Mouse (Mus musculus): ENCODE measurements at regions not wholly inside any gene's neighbourhood (a gene's known extent, or its start where the extent isn't known, plus 50 kb on each side); places are given as distances from the start of the nearest gene placed in this dataset.
"Not testable (repeated sequence)": the region's sequence is repeated elsewhere in the genome, so short reads cannot be mapped to it uniquely, and the experiment has no call there.

DNA sequence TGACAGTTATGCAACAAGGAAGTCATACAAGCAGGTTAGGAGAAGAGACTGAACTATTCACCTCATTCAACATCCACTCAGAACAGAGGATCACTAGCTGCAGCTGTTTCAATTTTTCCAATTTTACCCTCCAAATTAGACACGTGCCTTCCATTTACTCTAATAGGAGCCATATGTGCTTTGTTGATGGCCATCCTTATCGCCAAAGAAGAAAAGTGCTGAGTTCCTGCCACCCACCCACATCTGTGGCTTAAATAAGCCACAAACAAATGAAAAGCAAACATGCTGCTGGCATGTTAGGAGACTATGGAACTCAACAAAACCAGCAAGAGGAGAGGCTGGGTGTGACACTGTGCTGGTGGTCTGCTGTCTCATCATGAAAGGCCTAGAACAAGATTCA, 1786.1 kb downstream of the 9330182O14Rik start:
- DNase-seq (ENCODE audit: low spot score in 2 of 2), result no peak

DNA sequence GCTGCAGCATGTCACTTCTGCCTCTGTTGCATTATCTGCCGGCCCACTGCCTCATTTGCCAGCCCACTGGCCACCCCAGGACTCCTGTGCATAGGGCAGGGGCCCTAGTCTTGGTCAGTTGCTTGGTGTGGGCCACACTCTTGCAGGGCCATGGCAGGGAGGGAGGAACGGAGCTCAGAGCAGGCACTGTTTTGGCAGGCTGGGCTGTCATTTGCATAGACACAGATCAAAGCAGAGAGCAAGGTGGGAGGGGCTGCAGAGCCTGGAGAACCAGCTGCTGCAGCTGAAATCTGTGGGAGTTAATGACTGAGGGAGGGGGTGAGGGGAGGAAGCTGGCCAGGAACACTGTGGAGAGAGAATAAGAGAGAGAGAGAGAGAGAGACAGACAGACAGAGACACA, 1802.5 kb downstream of the 9330182O14Rik start:
- no peak for DNase-seq (ENCODE audit: low spot score in 2 of 2)

DNA sequence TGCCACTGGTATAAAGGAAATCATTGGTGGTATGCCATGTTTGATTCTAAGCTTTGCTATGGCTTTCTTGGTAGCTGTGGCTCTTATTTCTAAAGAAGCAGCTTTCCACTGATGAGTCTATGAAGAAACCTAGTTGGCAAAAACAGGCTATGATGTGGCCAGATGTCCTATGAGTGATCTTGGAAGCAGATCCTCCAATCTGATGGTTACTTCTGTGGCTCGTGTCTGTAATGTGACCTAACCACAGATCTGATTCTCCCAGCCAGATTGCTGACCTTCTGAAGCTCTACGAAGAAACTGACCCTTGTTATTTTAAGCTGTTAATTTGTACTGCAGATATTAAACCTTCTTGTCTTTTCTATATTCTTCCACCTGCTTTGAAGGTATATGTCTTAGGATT, 1811.1 kb downstream of the 9330182O14Rik start:
- DNase-seq (ENCODE audit: low spot score in 2 of 2), result no peak

DNA sequence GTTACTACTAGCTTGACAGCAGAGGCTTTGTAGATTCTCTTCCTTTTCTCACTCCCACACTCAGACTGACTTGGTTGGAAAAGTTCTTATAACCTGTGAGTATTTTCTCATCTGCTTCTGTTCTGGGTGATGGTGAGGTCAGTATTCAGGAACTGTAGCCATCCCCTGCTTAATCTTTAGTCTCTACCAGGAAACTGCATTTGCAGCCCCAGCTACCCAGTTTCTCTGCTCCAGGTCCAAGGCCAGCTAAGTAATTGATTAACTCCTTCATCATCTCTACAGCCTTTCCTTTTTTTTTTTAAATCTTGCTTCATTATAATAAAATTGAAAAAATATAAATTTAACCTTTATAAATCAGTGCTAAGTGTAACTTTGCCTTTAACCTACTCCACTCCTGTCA, 1813.7 kb downstream of the 9330182O14Rik start:
- no peak for DNase-seq (ENCODE audit: low spot score in 2 of 2)

DNA sequence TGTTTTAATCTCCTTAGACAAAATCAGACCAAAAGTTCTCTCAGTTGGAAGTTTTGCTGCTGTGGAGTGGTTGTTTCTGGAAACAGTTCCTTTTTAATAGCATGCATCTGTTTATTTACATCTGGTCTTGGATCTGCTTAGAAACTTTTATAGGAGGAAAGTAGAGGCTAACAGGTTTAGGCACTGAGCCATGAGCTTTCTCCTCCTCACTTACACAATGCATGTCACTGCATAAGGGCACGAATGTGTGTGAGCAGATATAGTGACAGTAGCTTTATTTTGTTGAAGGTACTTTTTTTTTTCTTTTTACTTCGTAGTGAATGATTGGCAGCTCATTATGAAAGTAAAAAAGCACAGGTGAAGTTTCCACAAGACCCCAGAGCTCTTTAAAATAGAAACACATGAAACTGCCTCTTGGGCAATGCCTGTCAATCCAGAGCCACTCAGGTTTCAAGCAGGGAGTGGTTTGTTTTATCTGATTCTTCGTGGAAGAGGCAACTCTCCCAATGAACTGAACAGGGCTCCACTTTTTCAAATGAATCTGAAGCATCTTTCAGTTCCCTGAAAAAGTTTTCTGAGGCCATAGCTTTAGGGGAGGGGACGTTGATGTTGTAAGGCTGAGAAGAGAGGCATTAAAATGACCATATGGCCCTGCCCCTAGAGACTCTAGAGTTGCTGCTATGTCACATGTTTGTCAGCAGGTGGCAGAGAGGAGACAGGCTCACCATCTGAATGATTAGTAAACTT, 1814.4 kb downstream of the 9330182O14Rik start:
- DNase-seq (ENCODE audit: low spot score in 2 of 2), result peak in 1 of 2 experiments; percentile 23

DNA sequence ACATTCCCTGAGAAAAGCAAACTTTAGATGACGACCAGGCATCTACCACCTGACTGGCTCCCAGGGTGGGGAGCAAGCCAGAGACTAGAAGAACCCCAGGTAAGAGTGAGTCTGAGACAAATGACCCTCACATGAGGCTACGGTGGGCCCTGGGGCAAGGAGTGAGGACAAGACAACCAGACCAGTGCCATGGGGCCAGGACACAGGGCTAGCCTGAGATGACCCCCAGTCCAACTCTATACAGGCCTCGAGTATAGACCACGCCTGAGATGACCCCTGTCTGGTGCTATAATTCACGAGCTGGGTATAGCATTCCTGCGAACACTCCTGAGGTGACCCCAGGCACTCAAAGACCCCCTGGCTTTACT, 1814.9 kb downstream of the 9330182O14Rik start:
- DNase-seq (ENCODE audit: low spot score in 2 of 2), result no peak

DNA sequence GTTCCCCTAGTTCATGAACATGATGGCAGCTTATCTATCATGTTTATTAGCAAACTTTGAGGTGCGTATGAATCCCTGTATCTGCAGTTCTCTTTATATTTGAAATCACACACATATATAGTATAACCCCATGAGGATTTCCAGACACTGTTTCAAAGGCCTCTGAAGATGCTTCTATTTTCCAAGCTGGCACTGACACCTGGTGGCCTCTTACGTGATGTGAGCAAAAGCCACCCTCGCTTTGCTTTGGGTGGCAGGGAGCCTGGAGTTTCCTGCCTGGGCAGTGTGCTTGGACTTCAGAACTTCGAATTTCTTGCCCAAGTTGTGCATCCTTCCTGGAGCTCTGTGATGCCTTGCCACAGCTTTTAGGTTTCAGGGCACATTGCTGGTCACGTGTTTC, 1817.1 kb downstream of the 9330182O14Rik start:
- DNase-seq (ENCODE audit: low spot score in 2 of 2), result no peak

DNA sequence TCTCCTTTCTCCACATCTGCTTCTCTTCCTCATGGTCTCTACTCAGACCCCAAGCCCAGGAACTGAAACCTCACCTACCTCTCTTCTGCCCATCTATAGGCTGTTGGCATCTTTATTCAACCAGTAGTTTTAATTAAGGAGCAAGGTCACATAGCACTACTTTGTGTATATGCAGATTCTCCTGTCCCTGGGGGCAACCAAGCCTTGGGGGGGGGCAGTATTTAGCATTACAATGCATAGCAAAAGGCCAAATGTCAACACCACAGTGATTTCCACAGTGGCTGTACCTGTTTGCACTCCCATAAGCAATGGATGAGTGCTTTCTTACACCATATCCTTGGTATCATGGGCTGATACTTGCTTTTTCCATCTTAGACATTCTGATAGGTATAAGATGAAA, 1826.4 kb downstream of the 9330182O14Rik start:
- no peak for DNase-seq (ENCODE audit: low spot score in 2 of 2)

DNA sequence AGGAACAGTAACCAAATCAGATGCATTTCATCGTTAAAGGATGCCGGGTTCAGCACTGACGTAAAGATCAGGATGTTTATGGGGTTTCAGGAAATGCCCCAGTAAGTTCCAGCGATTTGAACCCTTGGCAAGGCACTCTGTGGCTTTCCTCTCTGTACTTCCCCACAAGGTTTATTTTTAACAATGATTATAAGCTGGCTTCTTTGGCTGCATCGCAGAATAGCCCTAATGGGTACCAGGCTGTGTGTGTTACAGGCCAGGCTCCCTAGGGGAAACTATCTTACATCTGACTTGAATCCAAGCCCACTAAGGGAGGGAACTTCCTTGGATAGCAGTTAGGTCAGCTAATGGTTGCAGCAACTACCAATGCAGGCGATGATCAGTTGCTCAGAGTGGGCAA, 1836.7 kb downstream of the 9330182O14Rik start:
- no peak for DNase-seq (ENCODE audit: low spot score in 2 of 2)

DNA sequence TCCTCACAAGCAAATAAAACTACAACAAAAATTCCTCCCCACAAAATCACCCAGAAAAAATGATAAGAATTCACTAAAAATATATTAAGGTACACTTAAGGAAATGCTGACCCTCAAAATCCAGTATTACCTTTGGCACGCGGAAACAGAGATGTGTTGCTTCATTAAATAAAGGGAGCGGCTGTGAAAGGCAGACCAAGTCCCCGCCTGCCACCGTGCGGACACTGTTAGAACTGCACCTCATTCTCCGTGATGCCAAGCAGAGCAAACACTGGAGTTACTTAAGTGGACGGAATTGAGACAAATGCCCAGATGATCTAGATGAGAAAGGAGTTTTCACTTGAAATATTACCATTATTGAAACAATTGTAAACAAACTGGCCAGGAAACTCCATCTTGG, 1839.1 kb downstream of the 9330182O14Rik start:
- DNase-seq (ENCODE audit: low spot score in 2 of 2), result peak; percentile 95 to 96

DNA sequence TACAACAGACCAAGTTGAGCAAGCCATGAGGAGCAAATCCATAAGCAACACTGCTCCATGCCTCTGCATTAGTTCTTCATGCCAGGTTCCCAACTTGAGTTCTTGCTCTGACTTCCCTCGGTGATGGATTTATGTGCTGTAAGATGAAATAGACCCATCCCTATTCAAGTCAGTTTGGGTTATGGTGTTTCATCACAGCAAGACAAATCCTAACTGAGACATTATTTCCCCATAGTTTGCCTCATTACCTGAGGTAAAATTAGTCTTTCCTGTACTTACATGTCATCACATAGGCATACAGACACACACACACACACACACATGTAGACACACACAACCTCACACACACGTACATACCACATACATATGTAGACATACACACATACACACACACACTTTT, 1843.0 kb downstream of the 9330182O14Rik start:
- DNase-seq (ENCODE audit: low spot score in 2 of 2), result no peak

DNA sequence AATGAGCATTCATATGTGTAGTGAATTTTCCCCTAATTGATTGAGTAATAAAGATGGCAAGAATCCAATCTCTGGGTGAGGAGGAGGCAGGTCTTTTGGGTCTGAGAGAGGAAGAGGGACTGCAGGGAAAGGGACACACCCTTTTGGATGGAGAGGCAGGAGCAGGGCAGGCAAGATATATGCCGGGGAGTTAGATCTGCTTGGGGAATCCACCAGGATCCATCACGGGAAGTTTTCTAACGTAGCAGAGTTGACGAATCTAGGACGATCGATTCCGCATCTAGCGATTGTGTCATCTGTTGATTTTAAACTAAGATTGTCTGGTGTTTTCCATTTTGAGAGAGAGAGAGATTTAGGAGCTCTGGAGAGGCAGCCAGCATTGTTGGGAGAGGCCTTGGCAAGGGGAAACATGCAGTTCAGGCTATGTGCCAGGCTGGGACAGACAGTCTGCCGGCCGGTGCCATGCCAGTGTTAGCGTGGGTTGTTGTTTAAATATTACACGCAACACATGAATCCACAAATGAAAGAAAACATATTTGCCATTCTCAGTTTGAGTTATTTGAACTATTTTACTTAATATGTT, 1843.6 kb downstream of the 9330182O14Rik start:
- DNase-seq (ENCODE audit: low spot score in 2 of 2), result peak; percentile 48 to 68

DNA sequence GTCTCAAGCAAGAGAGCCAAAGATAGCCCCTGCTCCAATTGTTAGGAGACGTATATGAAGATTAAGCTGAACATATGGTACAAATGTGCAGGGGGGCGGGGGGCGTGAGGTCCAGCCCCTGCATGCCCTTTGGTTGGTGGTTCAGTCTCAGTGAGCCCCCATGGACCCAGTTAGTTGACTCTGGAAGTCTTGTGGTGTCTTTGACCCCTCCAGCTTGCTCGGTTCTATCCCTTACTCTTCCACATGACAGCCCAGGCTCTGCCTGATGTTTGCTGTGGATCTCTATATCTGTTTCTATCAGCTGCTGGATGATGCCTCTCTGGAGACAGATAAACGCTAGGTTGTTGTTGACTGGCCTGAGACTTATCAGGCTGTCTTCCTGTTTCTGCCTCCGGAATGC, 1849.1 kb downstream of the 9330182O14Rik start:
- no peak for DNase-seq (ENCODE audit: low spot score in 2 of 2)

DNA sequence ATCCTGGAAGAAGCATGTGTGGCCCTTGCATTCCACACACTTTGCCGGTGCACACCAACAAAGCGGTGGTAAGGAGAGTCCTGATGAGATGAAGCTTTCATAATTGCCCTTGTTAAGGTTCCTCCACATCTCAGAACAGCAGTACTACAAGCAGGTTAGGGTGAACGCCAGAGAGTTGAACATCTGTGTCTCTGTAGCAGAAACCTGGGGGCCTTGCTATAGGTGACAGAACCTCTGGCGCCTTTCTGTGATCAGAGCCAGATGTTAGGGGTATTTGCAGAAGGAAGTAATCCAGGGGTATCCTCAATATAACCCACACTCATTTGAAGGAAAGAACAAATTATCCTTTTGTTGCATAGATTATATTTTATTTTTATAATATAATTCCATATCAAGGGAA, 1850.1 kb downstream of the 9330182O14Rik start:
- DNase-seq (ENCODE audit: low spot score in 2 of 2), result no peak

DNA sequence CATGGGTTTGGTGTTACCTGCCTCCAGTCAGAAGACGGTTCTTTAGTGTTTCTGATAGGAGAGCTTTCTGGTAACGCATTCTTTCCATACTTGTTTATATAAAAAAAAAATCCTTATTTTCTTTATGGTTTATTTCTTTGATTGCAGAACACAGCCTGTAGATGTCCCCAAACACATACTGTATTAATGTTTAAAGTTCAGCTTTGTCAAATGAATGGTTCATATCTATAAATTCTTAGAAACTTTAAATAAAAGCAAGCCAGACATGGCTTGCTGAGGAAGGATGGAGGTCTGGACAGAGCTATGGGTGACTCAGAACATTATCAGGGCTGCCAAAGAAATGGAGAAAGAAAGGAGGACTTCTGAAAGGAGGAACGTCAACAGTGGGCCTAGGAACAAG, 1852.1 kb downstream of the 9330182O14Rik start:
- no peak for DNase-seq (ENCODE audit: low spot score in 2 of 2)

DNA sequence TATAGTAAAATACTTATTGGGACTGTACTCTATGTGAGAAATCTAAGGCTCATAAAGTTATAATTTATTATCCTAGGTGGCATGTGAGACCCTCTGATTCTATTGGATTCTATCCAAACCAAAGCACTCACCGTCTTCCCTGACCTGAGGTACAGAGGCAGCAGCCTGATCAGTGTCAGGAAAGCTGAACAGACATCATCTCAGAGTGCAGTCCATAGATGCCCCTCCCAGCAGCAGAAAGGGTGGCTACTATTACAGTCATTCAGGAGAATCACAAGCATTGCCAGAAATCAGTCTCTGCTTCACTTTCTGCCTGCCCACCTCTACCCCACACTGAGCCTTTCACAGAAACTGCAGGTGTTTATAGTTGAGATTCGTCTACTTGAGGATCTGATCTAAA, 1854.9 kb downstream of the 9330182O14Rik start:
- no peak for DNase-seq (ENCODE audit: low spot score in 2 of 2)

DNA sequence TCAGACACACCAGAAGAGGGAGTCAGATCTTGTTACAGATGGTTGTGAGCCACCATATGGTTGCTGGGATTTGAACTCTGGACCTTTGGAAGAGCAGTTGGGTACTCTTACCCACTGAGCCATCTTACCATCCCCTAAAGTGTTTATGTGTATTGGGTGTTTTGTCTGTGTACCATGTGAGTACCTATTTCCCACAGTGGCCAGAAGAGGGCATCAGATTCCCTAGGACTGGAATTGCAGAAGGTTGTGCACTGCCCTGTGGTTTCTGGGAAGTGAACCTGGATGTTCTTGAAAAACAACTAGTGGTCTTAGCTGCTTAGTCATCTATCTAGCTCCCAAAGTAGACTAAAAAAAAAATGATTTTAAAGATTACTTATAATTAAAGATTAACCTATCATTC, 1857.7 kb downstream of the 9330182O14Rik start:
- DNase-seq (ENCODE audit: low spot score in 2 of 2), result no peak

DNA sequence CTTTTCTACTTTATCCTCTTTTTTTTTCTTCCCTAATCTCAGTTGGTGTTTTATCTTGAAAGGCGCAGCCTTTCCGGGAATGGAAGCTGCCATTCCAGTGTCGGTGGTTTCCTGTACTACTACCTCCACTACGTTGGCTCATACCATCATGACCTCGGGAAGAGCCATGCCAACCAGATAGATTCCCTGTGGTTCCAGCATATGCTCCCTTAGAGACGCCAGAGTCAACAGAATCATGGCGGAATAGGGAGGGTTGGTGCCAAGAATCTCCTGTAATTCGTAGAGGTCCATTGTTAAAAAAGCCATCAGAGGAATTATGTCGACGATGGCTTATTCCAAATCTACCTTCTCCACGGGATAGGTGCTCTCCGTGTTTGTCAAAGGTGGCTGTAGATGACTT, 1898.1 kb downstream of the 9330182O14Rik start:
- DNase-seq (ENCODE audit: low spot score in 2 of 2), result not testable (repeated sequence)

DNA sequence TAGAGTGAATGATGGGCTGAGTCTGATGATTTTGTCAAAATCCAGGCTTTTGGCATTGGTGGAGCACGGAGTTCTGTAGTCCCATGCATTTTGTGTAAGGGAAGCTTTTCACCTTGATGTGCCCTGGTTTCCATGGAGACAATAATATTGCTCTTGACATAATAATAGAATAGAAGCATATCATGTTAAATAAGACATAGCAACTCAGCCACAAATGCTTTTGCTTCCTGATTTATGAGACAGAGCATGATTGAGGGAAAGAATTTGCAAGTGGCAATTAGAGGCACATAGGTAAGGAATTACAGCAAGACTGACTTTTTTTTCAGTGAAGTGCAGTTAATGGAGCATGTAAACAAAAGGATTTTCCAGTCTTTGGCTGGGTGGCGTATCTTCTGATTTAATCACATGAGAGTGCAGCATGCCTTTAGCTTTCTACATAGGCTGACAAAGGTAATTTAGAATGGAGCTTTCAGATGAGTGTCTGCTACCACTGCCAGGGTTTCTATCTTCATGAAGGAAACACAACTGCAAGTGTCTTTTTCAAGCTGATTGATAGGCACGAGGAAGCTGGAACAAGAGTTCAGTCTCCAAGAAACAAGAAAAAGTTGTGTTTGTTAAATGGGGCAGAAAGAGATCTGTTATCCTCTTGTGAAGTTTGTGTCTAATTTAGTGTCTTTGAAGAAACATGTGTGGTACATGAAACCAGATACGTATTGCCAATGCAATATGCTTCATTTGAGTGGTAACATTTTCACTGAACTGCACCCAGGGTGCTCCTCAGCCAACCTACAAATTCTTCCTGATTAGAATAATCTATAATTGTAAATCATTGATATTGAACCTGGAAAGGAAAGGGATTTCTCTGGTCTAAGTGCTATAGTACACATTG, 1913.2 kb downstream of the 9330182O14Rik start:
- DNase-seq (ENCODE audit: low spot score in 2 of 2), result no peak

DNA sequence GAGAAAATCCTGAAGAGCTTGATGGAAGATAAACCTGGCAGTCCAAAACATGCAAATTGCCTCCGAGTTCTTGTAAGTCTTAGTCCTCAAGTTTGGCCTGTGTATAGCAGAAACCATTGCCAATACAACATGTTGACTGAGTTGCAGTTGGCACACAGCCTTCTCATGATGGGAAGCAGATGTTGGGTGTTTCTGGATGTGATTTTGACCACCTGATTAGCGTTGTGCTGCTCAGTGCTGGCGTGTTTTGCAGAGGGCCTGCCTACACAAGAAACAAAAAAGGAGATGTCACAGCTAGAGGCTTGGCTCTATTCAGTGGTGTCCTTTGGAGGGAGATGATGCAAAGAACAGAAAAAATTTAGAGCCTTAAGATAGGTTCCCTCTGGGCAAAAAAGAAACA, 1922.6 kb downstream of the 9330182O14Rik start:
- peak; percentile 13 to 28 for DNase-seq (ENCODE audit: low spot score in 2 of 2)

DNA sequence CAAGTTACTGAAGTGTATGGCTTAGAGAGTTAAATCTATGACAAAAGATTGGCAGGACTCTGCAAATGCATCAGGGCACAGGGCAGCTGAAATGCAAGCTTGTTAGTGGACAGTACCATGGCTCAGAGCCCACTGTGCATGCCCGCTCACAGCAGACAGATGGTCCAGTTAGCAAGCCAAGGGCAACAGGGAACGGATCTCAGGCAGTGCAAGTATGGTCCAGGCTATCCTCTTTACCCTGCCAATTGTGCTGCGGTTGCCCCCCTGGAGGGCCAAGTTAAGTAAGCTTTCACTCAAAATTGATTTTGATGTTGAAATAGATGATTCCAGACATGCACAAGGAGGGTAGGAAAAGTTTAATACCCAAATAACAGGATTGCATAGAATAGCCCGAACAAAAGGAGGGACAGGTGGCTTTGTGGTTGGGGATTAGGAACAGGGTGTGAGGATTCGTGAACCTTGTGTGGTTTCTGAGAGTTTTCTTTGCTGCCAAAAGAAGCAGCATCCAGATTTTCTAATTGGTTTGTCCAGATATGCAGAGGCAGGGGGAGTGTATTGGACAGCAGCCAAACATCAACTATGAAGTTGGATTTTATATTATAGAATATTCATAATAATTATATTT, 1934.2 kb downstream of the 9330182O14Rik start:
- DNase-seq (ENCODE audit: low spot score in 2 of 2), result no peak

DNA sequence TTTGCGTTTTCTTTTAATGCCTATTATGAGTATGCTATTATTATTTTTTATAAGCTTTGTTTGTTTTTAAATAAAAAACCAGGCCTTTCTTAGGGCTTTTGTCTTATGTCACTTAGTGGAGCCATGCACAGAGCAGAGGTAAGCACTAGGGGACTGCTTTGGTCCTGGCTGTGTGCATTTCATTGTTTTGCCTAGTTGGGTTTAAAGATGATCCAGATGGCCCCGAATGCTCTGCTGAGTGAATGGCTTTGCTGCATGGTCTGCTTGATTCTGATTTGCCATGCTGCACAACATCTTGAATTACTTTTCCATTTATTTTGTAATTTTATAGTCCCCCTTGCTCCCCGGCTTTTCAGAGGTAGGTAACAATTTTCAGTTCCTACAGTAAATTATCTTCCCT, 1934.9 kb downstream of the 9330182O14Rik start:
- DNase-seq (ENCODE audit: low spot score in 2 of 2), result no peak

All from layer of hippocampus, postnatal 10 days (tissue).